Mouse (Mus musculus) forebrain, embryonic 12.5 days (tissue): Measurements from ENCODE around the gene Gm49510. TPM values are rescaled to one million over a fixed set of nuclear protein-coding genes. Genes with fewer than 3 reads are reported as not detected.
A peak's percentile ranks its signal among the peaks of the same experiment; 100 is the strongest.

Source experiments
- ATAC-seq: fragments of 200-750 bp; cut with Nextera tagmentation; 2 replicates; pipeline ENCODE4 v1.8.0; 2017; ENCODE audit warnings: moderate TSS enrichment; ENCODE audit not compliant: low FRiP score
- H3K27ac ChIP-seq: fragments of 300-500 bp; sonication (generic); 2 replicates; pipeline ENCODE4 v1.5.1; 2016; ENCODE audit warnings: mild to moderate bottlenecking
- H3K27me3 ChIP-seq: fragments of 300-500 bp; sonication (generic); 2 replicates; pipeline ENCODE4 v1.6.1; 2016; ENCODE audit warnings: mild to moderate bottlenecking
- H3K36me3 ChIP-seq: fragments of 300-500 bp; sonication (generic); replicated peaks from 2 replicates; pipeline ENCODE4 v1.6.1; 2016; ENCODE audit warnings: mild to moderate bottlenecking
- H3K4me1 ChIP-seq: fragments of 300-500 bp; sonication (generic); 2 replicates; pipeline ENCODE4 v1.6.1; 2016
- H3K4me2 ChIP-seq: fragments of 300-500 bp; sonication (generic); 2 replicates; pipeline ENCODE4 v1.6.1; 2016; ENCODE audit warnings: mild to moderate bottlenecking, moderate library complexity
- H3K4me3 ChIP-seq: fragments of 300-500 bp; sonication (generic); replicated peaks from 2 replicates; pipeline ENCODE4 v1.5.1; 2016; ENCODE audit warnings: mild to moderate bottlenecking
- H3K9ac ChIP-seq: fragments of 300-500 bp; sonication (generic); 2 replicates; pipeline ENCODE4 v1.6.1; 2016; ENCODE audit warnings: mild to moderate bottlenecking
- H3K9me3 ChIP-seq: fragments of 300-500 bp; sonication (generic); 2 replicates; pipeline ENCODE4 v1.6.1; 2016
- WGBS: fragments of 180-500 bp; shearing (Covaris S2); methylation state at CpG from one replicate; pipeline ENCODE4 v1.1.7; 2016; 5-methylcytosine and 5-hydroxymethylcytosine counted together
- polyA plus RNA-seq: library from polyadenylated mRNA; unstranded; fragments of >200 nt; fragmentation: Nextera tagmentation; extraction: Ambion mirVana; gene quantifications from 2 replicates; pipeline ENCODE4 v1.2.1, GENCODE M21; 2016

Gene Gm49510
- polyA plus RNA-seq, 1 experiment from 2014 or later = not detected

DNA sequence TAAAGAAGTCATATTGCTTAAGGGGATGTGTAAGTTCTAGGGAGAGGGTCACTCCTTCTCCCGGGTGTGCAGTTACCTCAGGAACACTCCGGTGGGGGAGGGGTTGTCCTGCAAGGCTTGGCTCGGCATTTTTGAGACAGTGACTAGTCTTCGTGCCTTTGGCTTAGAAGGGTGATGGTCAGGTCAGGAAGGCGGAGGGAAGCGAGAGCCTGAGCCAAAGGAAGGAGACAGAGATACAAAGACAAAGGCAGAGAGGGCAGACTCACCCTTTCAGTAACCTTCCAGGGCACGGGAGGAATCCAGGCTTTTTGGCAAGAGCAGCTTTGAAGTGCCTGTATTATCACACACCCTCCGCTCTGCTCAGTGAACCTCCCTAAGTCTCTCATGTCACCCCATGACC, 25.7 kb downstream of the Gm49510 start:
- WGBS = 37% methylated on average over 8 of the region's 8 CpGs
- H3K9me3 ChIP-seq = no peaks in the 10 kb centered on the region
- H3K36me3 ChIP-seq = no peaks in the 10 kb centered on the region
- H3K4me2 ChIP-seq = no peak overlapping the region
- no peak overlapping the region for H3K9ac ChIP-seq
- H3K27me3 ChIP-seq = peaks cover 26% of the 10 kb centered on the region
- no peak for ATAC-seq
- H3K27ac ChIP-seq = no peak overlapping the region
- H3K4me1 ChIP-seq = peaks cover 32% of the 10 kb centered on the region
- no peak overlapping the region for H3K4me3 ChIP-seq

DNA sequence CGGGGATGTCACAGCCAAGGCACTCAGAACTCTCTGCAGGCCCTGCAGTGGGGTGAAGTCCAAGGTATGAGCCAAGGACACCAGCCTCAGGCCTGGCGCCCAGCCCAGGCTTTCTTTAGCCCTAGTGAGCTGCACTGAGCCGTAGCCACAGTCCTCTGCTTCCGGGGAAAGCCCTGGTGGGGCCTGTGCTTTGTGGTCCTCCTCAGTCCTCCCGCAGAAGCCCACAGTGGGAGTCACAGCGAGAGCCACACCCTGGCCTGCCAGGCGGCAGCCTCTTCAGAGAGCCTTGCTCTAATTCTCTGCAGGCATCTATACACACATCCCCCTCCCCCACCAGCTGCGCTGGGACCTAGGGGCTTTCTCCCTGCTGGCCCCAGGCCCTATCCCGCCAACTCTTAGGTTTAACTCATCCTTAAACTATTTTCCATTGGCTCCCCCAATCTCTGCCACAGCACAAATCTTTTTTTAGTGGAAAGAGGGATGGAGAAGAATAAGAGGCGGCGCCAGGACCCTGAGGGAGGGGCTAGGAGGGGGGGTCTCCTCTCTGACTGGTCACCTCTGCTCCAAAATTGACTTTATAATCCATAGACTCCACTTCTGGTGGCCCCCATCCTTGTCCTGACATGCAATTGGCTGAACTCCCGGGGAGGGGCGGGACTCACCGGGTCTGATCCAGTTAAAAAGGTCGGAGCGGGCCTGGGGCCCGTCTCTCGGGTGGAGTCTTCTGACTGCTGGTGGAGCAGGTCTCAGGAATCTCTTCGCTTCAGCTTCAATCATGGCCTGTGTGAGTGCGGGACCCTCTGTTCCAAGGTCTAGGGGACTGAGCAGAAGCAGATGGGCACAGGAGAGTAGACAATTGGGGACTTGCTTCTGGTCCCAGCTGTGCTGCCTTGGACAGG, 26.8 kb downstream of the Gm49510 start, which contains the start of gene Lgals1:
Gene Lgals1 (plus strand): TSS at position 705 of the 899 bp plus-strand sequence.
- peak within 1 kb of the TSS; percentile 28 for H3K4me3 ChIP-seq
- peak within 1 kb of the TSS; percentile 40 for H3K9ac ChIP-seq
- peak; percentile 52 for ATAC-seq
- H3K27ac ChIP-seq = peak within 1 kb of the TSS; percentile 68
- H3K4me2 ChIP-seq = peak within 1 kb of the TSS; percentile 63
- peaks cover 27% of the 10 kb centered on the region for H3K27me3 ChIP-seq
- no peaks in the 10 kb centered on the region for H3K9me3 ChIP-seq
- H3K4me1 ChIP-seq = peaks cover 32% of the 10 kb centered on the region
- WGBS = 8% methylated on average over 20 of the region's 20 CpGs
- no peaks in the 10 kb centered on the region for H3K36me3 ChIP-seq

DNA sequence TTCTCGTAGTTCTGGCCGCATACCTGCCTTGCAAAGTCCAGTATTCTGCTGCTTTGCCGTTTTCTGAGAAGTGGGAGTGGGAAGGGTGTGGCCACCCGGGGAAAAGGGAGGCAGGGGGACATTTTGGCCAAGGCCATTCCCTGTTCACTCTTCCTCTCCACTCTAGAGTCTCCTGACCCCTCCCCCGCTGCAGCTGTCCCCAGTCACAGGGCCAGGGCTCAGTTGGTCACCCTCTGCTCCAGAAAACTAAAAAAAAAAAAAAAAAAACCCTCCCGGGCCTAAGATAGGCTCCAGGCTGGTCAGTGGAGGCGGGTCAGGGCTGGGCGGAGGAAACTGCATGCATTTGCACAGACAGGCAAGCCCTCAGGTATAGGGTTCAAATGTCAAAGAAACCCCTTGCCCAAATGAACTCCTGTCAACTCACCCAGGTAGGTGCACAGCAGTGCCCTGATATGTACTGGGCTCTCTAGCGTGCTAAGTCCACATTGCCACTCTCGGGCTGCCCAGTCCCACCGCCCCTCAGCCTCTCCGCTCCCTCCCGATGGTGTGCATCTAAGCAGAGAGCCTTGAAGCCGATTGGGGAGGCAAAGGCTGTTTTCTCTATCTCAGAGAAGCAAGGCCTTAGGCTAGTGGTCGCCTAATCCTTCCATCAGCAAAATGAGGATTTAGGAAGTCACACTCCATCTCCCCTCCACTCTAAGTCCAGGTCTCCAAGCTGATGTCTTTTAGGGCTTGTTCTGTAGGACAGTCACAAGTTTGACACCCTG, 27.7 kb downstream of the Gm49510 start:
- Histone ChIP-seq H3K4me1 (peaks cover 32% of the 10 kb centered on the region), H3K27me3 (peaks cover 27% of the 10 kb centered on the region), H3K4me3 (peak overlapping the region; percentile 28), H3K4me2 (peak overlapping the region; percentile 63), H3K27ac (peak overlapping the region; percentile 68; the same call in 1 of the 2 replicates), H3K9me3 (no peaks in the 10 kb centered on the region), H3K36me3 (no peaks in the 10 kb centered on the region), H3K9ac (peak overlapping the region; percentile 30)
- WGBS = 21% methylated on average over 15 of the region's 15 CpGs
- no peak for ATAC-seq

DNA sequence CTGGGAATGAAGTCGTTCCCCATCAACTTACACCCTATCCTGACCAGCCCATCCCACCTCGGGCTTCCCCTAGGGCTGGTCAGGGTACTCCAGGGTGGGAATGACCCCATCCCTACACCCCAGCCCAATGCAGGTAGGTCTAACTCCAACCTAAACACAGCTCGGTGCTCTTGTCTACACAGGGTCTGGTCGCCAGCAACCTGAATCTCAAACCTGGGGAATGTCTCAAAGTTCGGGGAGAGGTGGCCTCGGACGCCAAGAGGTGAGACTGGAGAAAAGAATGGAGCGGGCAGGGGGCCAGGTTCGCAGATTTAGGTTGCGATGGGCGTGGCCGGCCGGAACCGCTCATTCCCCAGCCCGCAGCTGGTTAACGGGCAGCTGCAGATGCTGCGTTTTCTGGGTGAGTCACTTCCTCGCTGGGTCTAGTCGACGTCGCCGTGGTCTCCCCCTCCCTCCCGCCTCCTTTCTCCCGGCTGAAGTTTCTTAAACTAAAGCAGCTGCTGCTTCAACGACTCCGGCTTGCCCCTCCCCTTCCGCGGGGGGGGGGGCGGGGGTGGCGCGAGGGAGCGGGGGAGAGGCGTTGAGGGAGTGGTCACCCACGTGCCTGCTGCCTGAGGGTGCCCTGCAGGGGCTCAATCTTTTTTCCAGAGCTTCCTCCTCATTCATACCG, 28.5 kb downstream of the Gm49510 start:
- Histone ChIP-seq H3K4me3 (peak overlapping the region; percentile 28), H3K36me3 (no peaks in the 10 kb centered on the region), H3K27me3 (peaks cover 27% of the 10 kb centered on the region), H3K4me2 (peak overlapping the region; percentile 63), H3K9me3 (no peaks in the 10 kb centered on the region), H3K4me1 (peaks cover 32% of the 10 kb centered on the region), H3K27ac (peak overlapping the region; percentile 68), H3K9ac (peak overlapping the region; percentile 30)
- WGBS = 1% methylated on average over 29 of the region's 35 CpGs
- peak; percentile 62 for ATAC-seq

- H3K36me3 ChIP-seq = no peaks in the 10 kb centered on the region
- H3K9ac ChIP-seq = 0 out of 2 replicates have a peak overlapping the region, but pooled peaks have one; percentile 30
- ATAC-seq = 0 out of 2 replicates have a peak, but pooled peaks have one; percentile 15
- peak overlapping the region; percentile 28 for H3K4me3 ChIP-seq
- no peak overlapping the region; the same call in 1 of the 2 replicates for H3K27ac ChIP-seq
- peaks cover 32% of the 10 kb centered on the region for H3K4me1 ChIP-seq
- H3K9me3 ChIP-seq = no peaks in the 10 kb centered on the region
- H3K27me3 ChIP-seq = peaks cover 27% of the 10 kb centered on the region
- WGBS = 51% methylated on average over 8 of the region's 8 CpGs
- H3K4me2 ChIP-seq = peak overlapping the region; percentile 63
Observed at GRCm38 (mm10) chr15:78928539-78928938, 29.1 kb downstream of the Gm49510 start.

DNA sequence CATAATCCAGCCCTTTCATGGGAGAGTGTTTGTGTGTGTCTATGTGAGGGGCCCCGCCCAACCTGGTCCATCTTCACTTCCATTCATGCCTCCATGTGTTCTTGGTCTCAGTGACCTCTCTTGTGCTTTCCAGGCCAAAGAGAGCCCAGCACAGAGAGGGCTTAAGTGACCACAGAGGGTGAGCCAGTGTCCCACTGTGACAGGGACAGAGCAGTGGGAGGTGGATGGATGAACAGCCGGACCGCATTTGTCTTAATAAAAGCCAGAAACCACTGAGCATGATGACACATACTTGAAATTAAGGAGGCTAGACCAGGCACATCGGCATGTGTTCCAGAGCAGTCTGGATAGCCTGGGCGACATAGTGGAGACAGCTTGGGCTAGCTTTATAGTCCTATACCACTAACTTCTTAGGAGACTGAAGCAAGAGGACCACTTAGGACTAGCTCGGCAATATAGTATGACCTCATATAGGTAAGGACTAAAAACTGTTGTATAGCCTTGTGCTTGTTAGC, 30.8 kb downstream of the Gm49510 start:
- no peak for ATAC-seq
- no peak overlapping the region for H3K4me2 ChIP-seq
- no peak overlapping the region for H3K27ac ChIP-seq
- peaks cover 32% of the 10 kb centered on the region for H3K4me1 ChIP-seq
- peaks cover 24% of the 10 kb centered on the region for H3K27me3 ChIP-seq
- H3K9ac ChIP-seq = no peak overlapping the region
- WGBS = 96% methylated on average over 6 of the region's 6 CpGs
- no peak overlapping the region for H3K4me3 ChIP-seq
- H3K36me3 ChIP-seq = no peaks in the 10 kb centered on the region
- no peaks in the 10 kb centered on the region for H3K9me3 ChIP-seq

GRCm38 (mm10) chr15:78930801-78931426, 31.4 kb downstream of the Gm49510 start:
- Histone ChIP-seq H3K36me3 (no peaks in the 10 kb centered on the region), H3K4me3 (no peak overlapping the region), H3K4me2 (no peak overlapping the region), H3K9me3 (no peaks in the 10 kb centered on the region), H3K27ac (no peak overlapping the region), H3K4me1 (peaks cover 34% of the 10 kb centered on the region), H3K27me3 (peaks cover 24% of the 10 kb centered on the region), H3K9ac (no peak overlapping the region)
- 91% methylated on average over 7 of the region's 7 CpGs for WGBS
- no peak for ATAC-seq

DNA sequence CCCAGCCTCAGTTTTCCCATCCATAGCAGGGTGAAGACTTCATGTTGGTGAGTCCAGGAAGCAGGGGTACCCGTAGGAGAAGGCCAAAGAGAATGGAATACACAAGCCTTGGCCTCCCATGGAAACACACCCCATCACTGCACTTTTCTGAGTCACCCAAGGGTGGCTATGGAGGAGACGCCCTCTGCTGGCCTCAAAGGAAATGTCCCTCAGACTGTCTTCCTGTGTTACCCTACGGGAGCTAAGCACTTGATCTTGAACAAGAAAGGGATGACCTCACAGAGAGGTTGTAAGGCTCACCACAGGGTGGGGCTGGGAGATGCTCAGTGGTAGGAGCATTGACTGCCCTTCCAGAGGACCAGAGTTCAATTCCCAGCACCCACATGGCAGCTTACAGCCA, 32.1 kb downstream of the Gm49510 start:
- Histone ChIP-seq H3K9ac (no peak overlapping the region), H3K36me3 (0 out of 2 replicates have a peak, but pooled peaks cover 3% of the 10 kb centered on the region), H3K9me3 (no peaks in the 10 kb centered on the region), H3K4me3 (no peak overlapping the region), H3K27me3 (peaks cover 21% of the 10 kb centered on the region), H3K27ac (no peak overlapping the region), H3K4me2 (no peak overlapping the region), H3K4me1 (peaks cover 34% of the 10 kb centered on the region)
- no peak for ATAC-seq
- WGBS = 27% methylated on average over 3 of the region's 3 CpGs

GRCm38 (mm10) chr15:78934784-78935320, 35.4 kb downstream of the Gm49510 start, which contains the start of gene Nol12:
Gene Nol12, plus strand, starts transcription at chr15:78934933.
- 0 out of 2 replicates have a peak, but pooled peaks cover 3% of the 10 kb centered on the region for H3K27me3 ChIP-seq
- H3K4me3 ChIP-seq = peak within 1 kb of the TSS; percentile 84
- under 1% methylated on average over 41 of the region's 42 CpGs for WGBS
- peak; percentile 86 for ATAC-seq
- H3K4me1 ChIP-seq = peaks cover 13% of the 10 kb centered on the region
- peak within 1 kb of the TSS; percentile 87 for H3K27ac ChIP-seq
- H3K4me2 ChIP-seq = peak within 1 kb of the TSS; percentile 66
- peaks cover 35% of the 10 kb centered on the region for H3K36me3 ChIP-seq
- H3K9me3 ChIP-seq = no peaks in the 10 kb centered on the region
- H3K9ac ChIP-seq = peak within 1 kb of the TSS; percentile 86

DNA sequence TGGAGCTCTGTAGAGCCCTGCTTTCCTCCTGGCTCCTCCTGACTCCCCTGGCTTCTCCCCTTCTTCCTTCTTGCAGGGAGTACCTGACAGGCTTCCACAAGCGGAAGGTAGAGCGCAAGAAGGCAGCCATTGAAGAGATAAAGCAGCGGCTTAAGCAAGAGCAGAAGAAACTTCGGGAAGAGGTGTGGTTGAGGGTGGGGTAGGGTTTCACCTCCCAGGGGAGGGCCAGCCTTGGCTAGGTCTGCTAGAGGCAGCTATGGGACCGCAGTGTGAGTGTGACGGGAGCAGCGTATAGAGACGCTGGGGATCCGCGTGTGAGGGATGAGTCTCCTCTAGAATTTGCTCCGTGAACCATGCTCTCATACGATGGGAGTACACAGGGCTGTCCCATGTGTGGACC, 36.9 kb downstream of the Gm49510 start:
- H3K36me3 ChIP-seq = peaks cover 51% of the 10 kb centered on the region
- 92% methylated on average over 12 of the region's 12 CpGs for WGBS
- no peak for ATAC-seq
- H3K27me3 ChIP-seq = no peaks in the 10 kb centered on the region
- H3K9ac ChIP-seq = no peak overlapping the region
- H3K4me1 ChIP-seq = peaks cover 13% of the 10 kb centered on the region
- no peak overlapping the region for H3K27ac ChIP-seq
- no peak overlapping the region for H3K4me3 ChIP-seq
- H3K4me2 ChIP-seq = no peak overlapping the region
- H3K9me3 ChIP-seq = no peaks in the 10 kb centered on the region

- H3K4me3 ChIP-seq = no peak overlapping the region
- WGBS = 88% methylated on average over 10 of the region's 10 CpGs
- H3K4me1 ChIP-seq = peaks cover 13% of the 10 kb centered on the region
- no peak overlapping the region for H3K4me2 ChIP-seq
- no peak for ATAC-seq
- H3K9me3 ChIP-seq = no peaks in the 10 kb centered on the region
- H3K36me3 ChIP-seq = peaks cover 56% of the 10 kb centered on the region
- no peak overlapping the region for H3K27ac ChIP-seq
- no peaks in the 10 kb centered on the region for H3K27me3 ChIP-seq
- no peak overlapping the region for H3K9ac ChIP-seq
Observed at GRCm38 (mm10) chr15:78937311-78937710, 37.8 kb downstream of the Gm49510 start.
